Mouse (Mus musculus): ENCODE data around the gene Nudt9. TPM values are rescaled to one million over a fixed set of nuclear protein-coding genes. Genes with fewer than 3 reads are reported as not detected.

Nudt9 gene
- total and polyA plus RNA-seq, 2 experiments from 2014 or later: 55.3 to 73.8 TPM

GRCm38 (mm10) chr5:104061936-104062772 lies 16.0 kb downstream of the Nudt9 start:
- peak; percentile 50 for ATAC-seq
- Histone ChIP-seq H3K27ac (ENCODE audit: low read depth, low read length) (no peak overlapping the region; the same call in 1 of the 2 replicates), H3K9ac (no peak overlapping the region), H3K4me3 (ENCODE audit: low read depth, low read length) (no peak overlapping the region), H3K4me1 (ENCODE audit: insufficient read depth) (no peaks in the 10 kb centered on the region), H3K4me2 (ENCODE audit: low read depth) (no peak overlapping the region), H3K9me3 (ENCODE audit: low read length) (no peaks in the 10 kb centered on the region), H3K36me3 (ENCODE audit: insufficient read depth) (peaks cover 51% of the 10 kb centered on the region), H3K27me3 (ENCODE audit: insufficient read depth, low read length) (no peaks in the 10 kb centered on the region)
- WGBS: 77% methylated on average over 13 of the region's 13 CpGs
- no peak for DNase-seq
- TF ChIP-seq CTCF (IDR thresholded peaks at IDR 0.05; ENCODE audit: low read depth): no peak

GRCm38 (mm10) chr5:104062773-104063551 lies 16.9 kb downstream of the Nudt9 start:
- DNase-seq (no peak), ATAC-seq (no peak)
- 87% methylated on average over 11 of the region's 11 CpGs for WGBS
- H3K4me3 ChIP-seq (ENCODE audit: low read depth, low read length): no peak overlapping the region
- H3K36me3 ChIP-seq (ENCODE audit: insufficient read depth): peaks cover 50% of the 10 kb centered on the region
- no peak overlapping the region for H3K9ac ChIP-seq
- H3K9me3 ChIP-seq (ENCODE audit: low read length): no peaks in the 10 kb centered on the region
- TF ChIP-seq CTCF (IDR thresholded peaks at IDR 0.05; ENCODE audit: low read depth): no peak
- no peak overlapping the region for H3K27ac ChIP-seq (ENCODE audit: low read depth, low read length)
- H3K27me3 ChIP-seq (ENCODE audit: insufficient read depth, low read length): no peaks in the 10 kb centered on the region
- no peaks in the 10 kb centered on the region for H3K4me1 ChIP-seq (ENCODE audit: insufficient read depth)
- no peak overlapping the region for H3K4me2 ChIP-seq (ENCODE audit: low read depth)

DNA sequence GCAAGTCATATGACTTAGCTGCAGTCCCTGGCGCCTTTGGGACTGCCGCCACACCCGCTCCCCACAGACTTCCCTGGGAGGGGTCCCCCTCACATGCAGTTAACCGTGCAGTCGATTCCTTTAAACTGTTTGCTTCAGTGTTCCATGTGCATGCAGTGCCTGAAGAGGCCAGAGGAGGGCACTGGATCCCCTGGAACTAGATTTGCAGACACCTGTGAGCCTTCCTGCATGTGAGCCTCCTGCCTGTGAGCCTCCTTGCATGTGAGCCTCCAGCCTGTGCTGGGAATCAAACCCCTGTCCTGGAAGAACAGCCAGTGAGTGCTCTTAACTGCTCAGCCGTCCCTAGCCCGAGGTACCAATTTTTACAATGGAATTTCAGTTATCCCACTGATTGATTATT lies 22.6 kb downstream of the Nudt9 start:
- DNase-seq (no peak), ATAC-seq (no peak)
- H3K4me3 ChIP-seq (ENCODE audit: low read depth, low read length): no peak overlapping the region
- WGBS: 84% methylated on average over 7 of the region's 7 CpGs
- TF ChIP-seq CTCF (IDR thresholded peaks at IDR 0.05; ENCODE audit: low read depth): peak; percentile 74
- no peak overlapping the region for H3K4me2 ChIP-seq (ENCODE audit: low read depth)
- 0 out of 2 replicates have a peak, but pooled peaks cover 5% of the 10 kb centered on the region for H3K4me1 ChIP-seq (ENCODE audit: insufficient read depth)
- no peaks in the 10 kb centered on the region for H3K27me3 ChIP-seq (ENCODE audit: insufficient read depth, low read length)
- no peak overlapping the region for H3K9ac ChIP-seq
- no peak overlapping the region for H3K27ac ChIP-seq (ENCODE audit: low read depth, low read length)
- H3K9me3 ChIP-seq (ENCODE audit: low read length): no peaks in the 10 kb centered on the region
- peaks cover 6% of the 10 kb centered on the region for H3K36me3 ChIP-seq (ENCODE audit: insufficient read depth)

GRCm38 (mm10) chr5:104071048-104071447 lies 24.9 kb downstream of the Nudt9 start:
- no peak overlapping the region for H3K9ac ChIP-seq
- no peak for TF ChIP-seq CTCF (IDR thresholded peaks at IDR 0.05; ENCODE audit: low read depth)
- H3K4me2 ChIP-seq (ENCODE audit: low read depth): no peak overlapping the region
- ATAC-seq (0 out of 2 replicates have a peak, but pooled peaks have one; percentile 14), DNase-seq (no peak)
- H3K4me3 ChIP-seq (ENCODE audit: low read depth, low read length): no peak overlapping the region
- H3K27ac ChIP-seq (ENCODE audit: low read depth, low read length): peak overlapping the region; percentile 29; the same call in 1 of the 2 replicates
- H3K27me3 ChIP-seq (ENCODE audit: insufficient read depth, low read length): no peaks in the 10 kb centered on the region
- H3K36me3 ChIP-seq (ENCODE audit: insufficient read depth): no peaks in the 10 kb centered on the region
- H3K9me3 ChIP-seq (ENCODE audit: low read length): no peaks in the 10 kb centered on the region
- 0 out of 2 replicates have a peak, but pooled peaks cover 5% of the 10 kb centered on the region for H3K4me1 ChIP-seq (ENCODE audit: insufficient read depth)
- 54% methylated on average over 4 of the region's 4 CpGs for WGBS

DNA sequence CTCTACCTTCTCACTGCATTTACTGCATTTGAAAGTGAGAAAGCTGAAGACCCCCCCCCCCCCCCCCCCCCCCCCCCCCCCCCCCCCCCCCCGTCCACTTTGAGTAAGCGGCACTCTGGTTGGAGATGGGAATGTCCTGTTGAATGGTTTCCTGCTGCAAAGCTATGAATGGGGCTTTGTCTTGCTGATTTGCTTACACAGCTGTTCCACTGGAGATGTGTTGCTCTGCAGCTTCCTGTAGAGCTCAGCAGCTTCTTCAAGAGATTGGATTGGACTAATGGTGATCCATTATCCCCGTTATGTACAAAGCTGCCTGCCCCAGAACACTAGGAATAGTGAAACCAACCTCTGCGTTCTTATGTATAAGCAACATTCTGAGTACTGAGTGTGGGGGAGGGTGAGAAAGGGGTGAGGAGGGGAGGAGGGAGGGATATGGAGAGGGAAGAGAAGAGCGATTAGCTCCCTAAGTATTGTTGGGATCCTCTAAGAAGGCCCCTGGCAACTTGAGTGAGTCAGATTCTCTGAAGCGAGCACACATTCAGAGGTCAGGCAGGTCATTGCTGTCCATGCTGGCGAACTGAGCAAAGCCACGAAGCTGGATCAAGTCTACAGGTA lies 26.3 kb downstream of the Nudt9 start:
- DNase-seq: peak; percentile 43
- no peak for TF ChIP-seq CTCF (IDR thresholded peaks at IDR 0.05; ENCODE audit: low read depth)
- Histone ChIP-seq H3K9ac (no peak overlapping the region), H3K27me3 (ENCODE audit: insufficient read depth, low read length) (no peaks in the 10 kb centered on the region), H3K9me3 (ENCODE audit: low read length) (no peaks in the 10 kb centered on the region), H3K27ac (ENCODE audit: low read depth, low read length) (peak overlapping the region; percentile 60), H3K36me3 (ENCODE audit: insufficient read depth) (no peaks in the 10 kb centered on the region), H3K4me1 (ENCODE audit: insufficient read depth) (0 out of 2 replicates have a peak, but pooled peaks cover 5% of the 10 kb centered on the region), H3K4me2 (ENCODE audit: low read depth) (no peak overlapping the region), H3K4me3 (ENCODE audit: low read depth, low read length) (no peak overlapping the region)
- ATAC-seq: peak; percentile 84
- WGBS: 10% methylated on average over 8 of the region's 8 CpGs

GRCm38 (mm10) chr5:104073602-104074001 lies 27.5 kb downstream of the Nudt9 start:
- H3K4me3 ChIP-seq (ENCODE audit: low read depth, low read length): no peak overlapping the region
- no peaks in the 10 kb centered on the region for H3K9me3 ChIP-seq (ENCODE audit: low read length)
- H3K9ac ChIP-seq: no peak overlapping the region
- peak; percentile 54; the same call in 1 of the 2 replicates for ATAC-seq
- no peak overlapping the region for H3K27ac ChIP-seq (ENCODE audit: low read depth, low read length)
- 78% methylated on average over 5 of the region's 5 CpGs for WGBS
- no peaks in the 10 kb centered on the region for H3K27me3 ChIP-seq (ENCODE audit: insufficient read depth, low read length)
- no peak for TF ChIP-seq CTCF (IDR thresholded peaks at IDR 0.05; ENCODE audit: low read depth)
- H3K4me1 ChIP-seq (ENCODE audit: insufficient read depth): 0 out of 2 replicates have a peak, but pooled peaks cover 5% of the 10 kb centered on the region
- H3K4me2 ChIP-seq (ENCODE audit: low read depth): no peak overlapping the region
- DNase-seq: no peak
- no peaks in the 10 kb centered on the region for H3K36me3 ChIP-seq (ENCODE audit: insufficient read depth)
